In the genomic region with DNA sequence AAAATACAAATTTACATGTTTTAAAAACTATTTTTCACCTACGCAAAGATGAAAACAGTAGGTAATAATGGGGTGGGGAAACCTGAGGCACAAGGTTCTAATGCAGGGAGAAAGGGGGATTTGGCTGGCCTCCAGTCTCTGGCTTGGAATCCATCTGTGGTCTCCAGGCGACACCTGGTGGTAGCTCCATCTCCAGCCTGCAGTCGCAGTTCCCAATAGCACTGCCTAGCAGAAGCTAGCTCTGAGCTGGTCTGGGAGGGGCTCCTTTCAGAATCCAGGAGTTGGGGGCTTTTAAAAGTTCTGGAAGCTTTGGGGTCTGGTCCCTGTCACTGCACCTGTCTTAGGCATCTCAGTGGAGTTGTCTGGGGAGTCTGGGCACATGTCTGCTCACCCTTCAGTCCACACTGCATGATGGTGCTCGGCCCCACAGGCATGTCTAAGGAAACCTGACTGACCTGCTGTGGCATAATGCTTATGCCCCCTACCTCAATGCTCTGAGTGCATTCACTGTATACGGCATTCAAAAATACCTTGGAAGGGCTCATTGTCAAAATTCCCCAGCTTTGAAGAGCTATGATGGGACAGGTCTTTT, we compare ENCODE assay signal across 9 mouse cellular contexts. TPM values are rescaled to one million over a fixed set of nuclear protein-coding genes. Genes with fewer than 3 reads are reported as not detected.
A peak's percentile ranks its signal among the peaks of the same experiment; 100 is the strongest.
DNase-seq lines count a peak whose midpoint lies in the region; ATAC-seq lines count a peak whose summit lies in the region.
"Had no signal": no experiment of that assay in that cellular context is flagged by ENCODE, and none has a peak within 500 bp of the region (broad histone marks: within the 10 kb centered on the region; RNA-seq: fewer than 3 reads in every experiment).

No protein-coding gene starts in this region.

- no peak overlapping the region for H3K4me3 ChIP-seq in embryonic facial prominence, embryonic 10.5 days
- no peak overlapping the region for H3K4me3 ChIP-seq in midbrain, embryonic 10.5 days
- H3K4me3 ChIP-seq: stomach, embryonic 15.5 days had no signal

- H3K27me3 ChIP-seq in embryonic facial prominence, embryonic 10.5 days (replicated peaks; ENCODE audit: low read depth, poor library complexity, severe bottlenecking), result no peaks in the 10 kb centered on the region
- H3K27me3 ChIP-seq in midbrain, embryonic 10.5 days (ENCODE audit: low read depth, poor library complexity, severe bottlenecking), result no peaks in the 10 kb centered on the region
- H3K27me3 ChIP-seq: stomach, embryonic 15.5 days had no signal

- peak; percentile 49 for ATAC-seq in activated CD4-positive, CD25-positive, alpha-beta regulatory T cell, adult 4 months
- no peak for ATAC-seq in erythroblast, adult 5-6 weeks (replicated peaks; ENCODE audit: low FRiP score, poor library complexity, severe bottlenecking)

- H3K36me3 ChIP-seq in embryonic facial prominence, embryonic 10.5 days (replicated peaks), result no peaks in the 10 kb centered on the region
- H3K36me3 ChIP-seq in midbrain, embryonic 10.5 days, result no peaks in the 10 kb centered on the region
- H3K36me3 ChIP-seq: stomach, embryonic 15.5 days had no signal

- peaks cover 28% of the 10 kb centered on the region for H3K4me1 ChIP-seq in embryonic facial prominence, embryonic 10.5 days
- H3K4me1 ChIP-seq in midbrain, embryonic 10.5 days, result no peaks in the 10 kb centered on the region

- 42% methylated on average over 5 of the region's 5 CpGs for WGBS in embryonic facial prominence, embryonic 10.5 days
- WGBS in midbrain, embryonic 10.5 days, result 41% methylated on average over 5 of the region's 5 CpGs

- no peak overlapping the region for H3K27ac ChIP-seq in embryonic facial prominence, embryonic 10.5 days (replicated peaks)
- H3K27ac ChIP-seq in midbrain, embryonic 10.5 days (replicated peaks), result no peak overlapping the region
- H3K27ac ChIP-seq: stomach, embryonic 15.5 days had no signal

- H3K9me3 ChIP-seq in embryonic facial prominence, embryonic 10.5 days, result no peaks in the 10 kb centered on the region
- no peaks in the 10 kb centered on the region for H3K9me3 ChIP-seq in midbrain, embryonic 10.5 days (replicated peaks)
- H3K9me3 ChIP-seq: stomach, embryonic 15.5 days had no signal

- DNase-seq in CD4-positive, CD25-positive, alpha-beta regulatory T cell, adult 2 months (ENCODE audit: low read depth, low spot score), result peak; percentile 84
- peak; percentile 73 for DNase-seq in embryonic facial prominence, embryonic 10.5 days (ENCODE audit: low spot score)
- peak; percentile 86 for DNase-seq in heart, postnatal 4 days
- DNase-seq in left cerebral cortex, adult 8-10 months (ENCODE audit: low spot score in 2 of 2), result peak; percentile 27 to 45
- peak; percentile 60 for DNase-seq in midbrain, embryonic 10.5 days (ENCODE audit: low spot score)
- peak; percentile 94 for DNase-seq in right cerebral cortex, postnatal 4 days

RNA-seq across cellular contexts. Expression of a gene that starts 16.2 kb away (rescaled TPM):
- not detected for polyA plus RNA-seq in activated CD4-positive, CD25-positive, alpha-beta regulatory T cell, adult 4 months (2017; shearing (Covaris generic))
- not detected in 2 replicates for polyA plus RNA-seq in embryonic facial prominence, embryonic 10.5 days (2016; fragmentation: Nextera tagmentation; extraction: Ambion mirVana)
- total RNA-seq in heart, postnatal 4 days (2021), result not detected
- not detected for total RNA-seq in left cerebral cortex, adult 8-10 months (2022)
- polyA plus RNA-seq in midbrain, embryonic 10.5 days (2016; fragmentation: Nextera tagmentation; extraction: Ambion mirVana), result not detected in 2 replicates
- total RNA-seq in erythroblast, adult 5-6 weeks (2015; ENCODE audit: low replicate concordance), result not detected in 2 replicates
- total RNA-seq in erythroblast, adult 5-6 weeks (2017; ENCODE audit: low replicate concordance), result not detected in 2 replicates
- polyA plus RNA-seq: stomach, embryonic 15.5 days had no signal

RNA-seq across cellular contexts. Expression of a gene that starts 39.6 kb away (rescaled TPM):
- polyA plus RNA-seq in activated CD4-positive, CD25-positive, alpha-beta regulatory T cell, adult 4 months (2017; shearing (Covaris generic)), result not detected
- not detected in 2 replicates for polyA plus RNA-seq in embryonic facial prominence, embryonic 10.5 days (2016; fragmentation: Nextera tagmentation; extraction: Ambion mirVana)
- not detected for total RNA-seq in heart, postnatal 4 days (2021)
- total RNA-seq in left cerebral cortex, adult 8-10 months (2022), result not detected
- not detected in 2 replicates for polyA plus RNA-seq in midbrain, embryonic 10.5 days (2016; fragmentation: Nextera tagmentation; extraction: Ambion mirVana)
- not detected in 2 replicates for total RNA-seq in erythroblast, adult 5-6 weeks (2015; ENCODE audit: low replicate concordance)
- total RNA-seq in erythroblast, adult 5-6 weeks (2017; ENCODE audit: low replicate concordance), result not detected in 2 replicates
- polyA plus RNA-seq: stomach, embryonic 15.5 days had no signal

Comparison
In these comparisons a context has a peak if more than half of its experiments do, and no peak if none do; other contexts are left out.
1. DNase-seq: peak in every context shown above with its lines; median percentile 94 in right cerebral cortex, postnatal 4 days; 86 in heart, postnatal 4 days; 84 in CD4-positive, CD25-positive, alpha-beta regulatory T cell, adult 2 months; 73 in embryonic facial prominence, embryonic 10.5 days; 60 in midbrain, embryonic 10.5 days; 36 in left cerebral cortex, adult 8-10 months.